Mouse (Mus musculus) lung, postnatal 10 days (tissue): ENCODE data around the gene Rhox9.
"Not testable (repeated sequence)": the region's sequence is repeated elsewhere in the genome, so short reads cannot be mapped to it uniquely, and the experiment has no call there.

ENCODE experiments used
- DNase-seq: peaks from one replicate; pipeline ENCODE4 v3.0.0; 2021

The Rhox9 gene

DNA sequence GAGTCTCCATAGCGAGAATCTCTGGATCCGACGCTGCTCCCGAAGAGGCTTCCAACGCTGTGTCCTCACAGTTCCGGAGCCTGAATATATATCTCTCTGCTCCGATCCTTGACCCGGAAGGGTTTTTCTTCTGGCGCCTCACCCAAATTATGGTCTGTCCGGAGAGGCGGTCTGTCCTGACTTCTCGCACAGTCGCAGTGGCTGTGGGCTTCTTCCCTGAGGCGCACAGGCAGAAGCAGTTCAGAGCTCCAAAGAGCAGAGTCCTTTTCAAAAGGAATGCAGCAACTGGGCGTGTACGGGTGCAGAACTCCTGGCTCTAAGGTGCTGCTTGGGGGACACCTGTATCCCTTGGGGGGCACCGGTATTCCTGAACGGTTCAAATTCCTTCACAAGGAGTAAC lies at the start of gene Rhox9:
Gene Rhox9 (minus strand): TSS at position 101 of the 400 bp plus-strand sequence.
- DNase-seq, result not testable (repeated sequence)

- no peak for DNase-seq
Measured at GRCm38 (mm10) chrX:37916311-37916710, 14.7 kb upstream of the Rhox9 start.

GRCm38 (mm10) chrX:37908581-37908980 lies 7.0 kb upstream of the Rhox9 start:
- no peak for DNase-seq

DNA sequence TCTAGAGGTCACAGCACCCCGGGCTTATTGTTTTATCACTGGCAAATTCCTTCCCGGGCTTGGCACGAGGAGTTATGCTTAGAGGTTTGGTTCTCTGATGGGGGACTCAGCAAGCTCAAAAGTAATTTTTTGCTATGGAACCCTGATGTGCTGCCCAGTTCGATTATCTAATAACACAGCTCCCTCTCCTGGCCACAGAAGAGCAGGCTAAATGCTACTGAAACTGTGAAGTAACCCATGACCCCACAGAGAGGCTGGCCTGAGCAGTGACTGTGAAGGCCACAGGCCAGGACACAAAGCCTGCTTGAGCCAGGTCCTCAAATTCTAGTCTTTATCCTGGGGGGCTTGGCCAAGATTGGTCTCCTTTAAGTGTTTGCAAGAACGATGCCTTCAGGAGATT lies 2.2 kb upstream of the Rhox9 start:
- DNase-seq, result no peak

DNA sequence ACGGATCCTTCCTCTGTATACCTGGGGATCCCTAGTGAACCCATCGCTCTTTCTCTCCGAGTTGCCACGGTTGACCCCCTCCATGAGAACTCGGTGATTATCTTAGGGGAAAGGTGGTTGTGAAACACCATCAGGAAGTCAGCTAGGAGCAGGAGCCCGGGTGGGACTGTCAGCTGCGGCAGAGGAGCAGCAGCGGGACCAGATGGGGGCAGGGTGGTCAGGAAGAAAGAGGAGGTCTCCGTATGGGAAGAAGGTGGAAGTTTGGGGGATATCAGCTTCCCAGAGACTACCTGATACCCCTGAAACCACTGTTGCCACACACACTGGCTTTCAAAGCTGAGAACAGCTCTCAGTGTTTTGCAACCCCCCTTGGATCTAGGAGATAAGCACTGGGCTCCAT lies 4.4 kb downstream of the Rhox9 start, which contains the start of gene Rhox7b:
Gene Rhox7b (minus strand): TSS at position 101 of the 400 bp plus-strand sequence.
- DNase-seq, result not testable (repeated sequence)

DNA sequence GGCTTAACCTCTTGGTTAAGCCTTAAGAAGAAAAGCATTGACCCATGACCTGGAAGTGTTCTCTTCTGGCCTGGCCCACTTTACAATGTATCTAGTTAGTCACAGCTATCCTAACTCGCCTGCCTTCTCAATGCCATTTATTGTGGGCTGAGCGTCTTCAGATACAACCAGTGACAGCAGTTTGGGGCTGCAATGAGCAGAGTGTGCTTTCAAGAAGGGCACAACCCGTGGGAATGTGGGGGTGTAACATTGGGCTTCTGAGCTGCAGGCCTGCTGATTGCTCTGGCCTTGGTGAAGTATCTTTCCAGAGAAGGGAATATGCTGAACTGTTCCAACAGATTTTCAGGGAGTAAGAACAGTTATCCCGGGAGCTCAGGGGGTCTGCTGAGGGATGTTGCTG lies 22.7 kb downstream of the Rhox9 start, which contains the start of gene Rhox8:
Gene Rhox8 (minus strand): TSS at position 101 of the 400 bp plus-strand sequence.
- no peak for DNase-seq

DNA sequence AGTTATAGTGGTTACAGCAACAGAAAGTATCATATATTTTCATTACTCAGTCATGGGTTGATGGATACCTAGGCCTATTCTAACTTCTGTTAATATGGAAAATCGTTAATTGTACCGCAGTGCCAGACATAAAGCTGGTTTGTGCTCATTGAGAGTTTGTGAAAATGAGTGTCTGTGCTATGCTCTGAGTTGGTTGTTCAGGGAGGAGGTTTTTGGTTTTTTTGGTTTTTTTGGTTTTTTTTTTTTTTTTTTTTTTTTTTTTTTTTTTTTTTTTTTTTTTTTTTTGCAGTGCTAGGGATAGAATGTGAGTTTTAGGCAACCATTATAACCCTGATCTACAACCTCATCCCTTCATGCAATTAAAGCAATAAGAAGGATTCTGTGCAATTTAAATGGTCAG lies 29.9 kb downstream of the Rhox9 start:
- DNase-seq, result no peak
